Mouse (Mus musculus) spleen, postnatal 14 days (tissue): ENCODE measurements at regions not wholly inside any gene's neighbourhood (a gene's known extent, or its start where the extent isn't known, plus 50 kb on each side); places are given as distances from the start of the nearest gene placed in this dataset.

Experiments used
- DNase-seq, 2 experiments: peaks; one replicate each; pipeline ENCODE4 v3.0.0; 2021 to 2022; ENCODE audit warnings: low spot score in 2 of 2

DNA sequence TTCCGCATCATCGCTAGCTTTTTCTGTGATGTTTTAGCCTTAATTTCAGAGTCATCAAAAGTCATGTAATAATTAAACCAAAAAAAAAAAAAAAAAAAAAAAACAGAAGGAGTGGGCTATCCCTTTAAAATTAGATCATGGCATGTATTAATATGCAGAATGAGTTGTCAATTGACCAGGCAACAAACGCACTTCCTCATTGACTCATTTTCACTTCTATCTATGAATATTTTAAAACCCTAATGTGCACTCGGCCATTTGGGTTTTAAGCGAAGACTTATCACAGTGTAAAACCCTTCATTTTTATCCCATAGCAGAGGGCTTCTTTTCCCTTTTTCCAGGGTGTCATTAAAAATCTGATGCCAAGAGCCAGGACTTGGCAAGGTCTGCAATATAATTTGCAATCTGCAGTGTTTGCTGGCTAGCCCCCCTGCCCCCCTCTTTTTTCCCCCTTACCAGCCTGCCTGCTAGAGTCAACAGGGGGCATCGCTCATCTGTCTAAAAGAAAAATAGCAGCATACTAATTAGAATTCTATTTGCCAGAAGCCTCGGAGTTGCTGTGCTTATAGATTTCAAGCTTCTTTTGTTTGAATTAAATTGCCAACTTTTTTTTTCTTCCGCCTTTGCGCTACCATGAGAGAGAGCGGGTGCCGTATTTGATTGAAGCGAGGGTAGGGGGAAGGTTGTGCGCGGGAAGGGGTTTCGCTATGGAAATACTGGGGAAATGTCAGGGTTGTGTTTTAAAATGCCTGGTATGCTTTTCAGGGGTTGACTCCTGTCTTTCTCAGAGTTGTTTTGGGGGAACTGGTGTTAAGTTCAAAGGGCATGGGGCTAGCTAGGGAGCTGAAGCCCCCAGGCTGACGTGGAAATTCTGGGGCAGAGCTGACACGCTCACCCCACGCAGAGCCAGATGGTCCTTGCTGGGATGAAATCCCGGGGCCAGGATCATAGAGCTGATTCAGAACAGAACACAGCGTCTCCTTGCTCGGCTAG lies 248.3 kb downstream of the Nr2f2 start:
- no peak for DNase-seq

GRCm38 (mm10) chr7:70109013-70109412 lies 257.5 kb downstream of the Nr2f2 start:
- DNase-seq: no peak

DNA sequence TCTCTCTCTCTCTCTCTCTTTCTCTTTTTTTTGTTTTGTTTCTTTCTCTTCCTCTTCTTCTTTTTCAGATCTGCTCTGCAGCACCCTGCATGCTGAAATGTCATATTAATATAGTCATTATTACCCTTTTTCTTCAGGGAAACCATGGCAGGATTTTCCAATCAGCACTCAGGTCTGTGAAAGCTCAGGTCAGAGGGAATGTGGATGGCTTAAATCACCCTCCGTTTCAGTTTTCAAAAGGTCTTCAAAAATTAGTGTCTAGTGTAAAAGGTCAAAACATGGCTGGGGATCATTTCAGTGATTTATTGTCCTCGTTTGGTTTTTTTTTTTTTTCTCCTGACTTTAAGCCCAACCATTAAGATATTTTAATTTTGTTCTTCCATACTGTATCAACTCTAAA lies 261.5 kb downstream of the Nr2f2 start:
- DNase-seq: no peak

GRCm38 (mm10) chr7:70104486-70104885 lies 262.0 kb downstream of the Nr2f2 start:
- no peak for DNase-seq

- DNase-seq: no peak
These were observed 262.9 kb downstream of the Nr2f2 start for GRCm38 (mm10) chr7:70103680-70104079.

GRCm38 (mm10) chr7:70099001-70099400 lies 267.5 kb downstream of the Nr2f2 start:
- no peak for DNase-seq

GRCm38 (mm10) chr7:70093916-70094784 lies 272.4 kb downstream of the Nr2f2 start:
- no peak for DNase-seq

DNA sequence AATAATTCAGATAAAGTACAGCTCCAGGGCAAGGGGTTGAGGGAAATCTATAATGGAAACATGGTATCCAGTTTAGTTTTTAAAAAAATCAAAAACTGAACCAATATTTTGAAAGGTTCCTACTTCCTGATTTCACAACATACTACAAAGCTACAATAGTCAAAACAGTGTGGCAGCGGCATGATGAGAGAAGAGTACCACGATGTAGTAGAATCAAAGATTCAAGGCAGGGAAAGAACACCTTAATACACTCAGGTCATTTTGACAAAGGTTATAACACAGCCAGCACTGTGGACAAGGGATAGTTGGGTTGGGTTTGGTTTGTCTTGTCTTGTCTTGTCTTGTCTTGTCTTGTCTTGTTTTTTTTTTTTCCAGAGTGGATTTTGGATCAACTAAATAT lies 274.4 kb downstream of the Nr2f2 start:
- DNase-seq: no peak

DNA sequence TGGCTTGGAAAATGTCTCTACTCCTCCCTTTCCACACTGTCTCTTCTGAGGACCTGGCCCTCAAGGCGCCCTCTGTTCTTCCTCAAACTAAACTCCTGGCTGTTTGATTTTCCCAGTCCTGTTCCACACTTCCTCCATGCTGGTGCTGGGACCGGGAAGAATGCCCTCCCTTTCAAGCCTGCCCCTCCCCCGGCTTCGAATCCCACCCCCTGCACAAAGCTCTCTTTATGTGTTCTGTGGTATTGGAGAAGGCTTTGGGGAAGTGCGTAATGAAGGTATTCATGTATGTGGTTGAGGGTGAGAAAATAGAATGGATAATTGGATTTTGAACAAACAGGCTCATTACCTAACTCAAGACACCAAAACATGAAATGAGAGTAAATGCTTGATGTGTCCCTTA lies 277.4 kb downstream of the Nr2f2 start:
- DNase-seq: no peak

DNA sequence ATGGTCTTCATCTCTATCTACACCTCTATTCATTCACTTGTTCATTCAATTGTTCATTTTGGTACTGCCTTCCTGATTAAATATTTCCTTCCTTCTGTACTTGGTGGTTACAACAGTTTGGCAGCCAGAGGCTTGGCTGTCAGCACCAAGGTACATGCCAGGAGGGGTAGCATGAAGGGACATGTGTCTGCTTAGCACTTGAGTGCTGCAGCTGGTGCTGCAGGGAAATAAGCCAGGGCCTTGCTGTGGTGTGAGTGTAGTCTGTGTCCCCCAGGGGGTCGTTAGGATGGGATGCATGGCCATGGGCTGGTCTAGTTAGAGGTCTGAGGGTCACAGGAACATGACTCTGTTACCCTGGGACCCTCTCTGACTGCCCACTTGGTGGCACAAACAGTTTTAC lies 296.9 kb downstream of the Nr2f2 start:
- no peak for DNase-seq

- no peak for DNase-seq
These were observed 298.5 kb downstream of the Nr2f2 start for GRCm38 (mm10) chr7:70067828-70068719.

DNA sequence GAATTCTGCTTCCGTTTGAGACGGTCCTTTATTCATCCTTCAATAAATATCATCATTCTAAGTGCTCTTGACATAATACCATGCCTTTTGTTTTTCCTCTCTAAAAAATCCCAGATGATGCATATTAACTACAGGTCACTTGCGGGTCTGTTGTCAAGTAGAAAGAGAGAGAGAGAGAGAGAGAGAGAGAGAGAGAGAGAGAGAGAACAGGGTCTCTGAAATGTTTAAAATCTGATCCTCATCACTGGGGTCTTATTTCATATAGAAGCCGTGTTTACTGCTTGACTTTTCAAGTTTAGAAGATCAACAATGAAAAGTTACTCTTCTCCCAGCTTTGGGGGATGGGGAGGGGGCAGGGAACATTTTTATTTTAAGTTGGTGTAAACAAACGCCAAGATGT lies 299.5 kb downstream of the Nr2f2 start:
- no peak for DNase-seq

DNA sequence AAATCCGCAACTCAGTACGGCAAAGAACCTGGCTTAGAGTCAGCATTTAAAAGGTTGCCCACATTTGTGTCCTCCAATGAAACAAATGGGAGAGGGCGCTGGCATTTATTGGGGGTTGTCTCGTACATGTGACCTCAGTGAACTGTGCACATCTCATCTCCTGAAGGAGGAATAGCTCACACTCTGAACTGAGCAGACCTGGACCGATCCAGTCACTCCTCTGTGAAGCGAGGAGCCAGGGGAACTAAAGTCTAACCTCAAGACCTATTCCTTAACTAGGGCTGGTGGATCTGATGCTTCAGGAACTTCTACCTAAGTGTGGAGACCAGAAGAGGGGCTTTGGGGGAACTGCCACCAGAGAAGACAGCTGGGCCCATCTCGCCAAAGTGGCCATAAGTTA lies 300.1 kb downstream of the Nr2f2 start:
- DNase-seq: no peak

DNA sequence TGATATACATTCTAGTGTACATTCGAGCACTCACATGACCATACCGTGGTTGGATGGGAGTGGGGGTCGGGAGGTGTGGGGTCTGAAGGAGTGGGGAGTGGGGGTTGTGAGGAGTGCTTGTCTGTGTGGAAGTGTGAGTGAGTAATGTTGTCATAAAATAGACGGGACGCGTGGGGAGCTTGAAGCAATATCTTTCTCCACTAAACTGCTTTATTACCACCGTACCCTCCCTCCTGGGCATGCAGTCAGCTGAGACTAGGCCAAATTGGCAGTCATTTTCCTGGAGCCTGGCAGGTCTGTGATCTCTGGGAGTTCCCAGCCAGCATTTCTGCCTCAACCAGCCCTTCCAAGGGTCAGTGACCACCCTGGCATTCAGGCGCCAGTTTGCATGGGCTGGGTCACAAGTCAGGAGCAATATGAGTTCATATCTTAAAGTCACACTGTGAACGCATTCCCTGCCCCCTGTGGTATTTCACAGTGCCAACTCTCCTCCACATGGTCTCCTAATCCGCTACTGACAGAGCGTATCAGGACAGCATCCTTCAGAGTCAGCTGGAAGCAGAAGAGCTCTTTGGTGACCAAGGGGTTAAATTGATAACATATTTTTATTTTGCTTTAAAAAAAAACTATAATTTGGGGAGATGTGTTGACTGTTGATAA lies 300.9 kb downstream of the Nr2f2 start:
- DNase-seq: no peak

DNA sequence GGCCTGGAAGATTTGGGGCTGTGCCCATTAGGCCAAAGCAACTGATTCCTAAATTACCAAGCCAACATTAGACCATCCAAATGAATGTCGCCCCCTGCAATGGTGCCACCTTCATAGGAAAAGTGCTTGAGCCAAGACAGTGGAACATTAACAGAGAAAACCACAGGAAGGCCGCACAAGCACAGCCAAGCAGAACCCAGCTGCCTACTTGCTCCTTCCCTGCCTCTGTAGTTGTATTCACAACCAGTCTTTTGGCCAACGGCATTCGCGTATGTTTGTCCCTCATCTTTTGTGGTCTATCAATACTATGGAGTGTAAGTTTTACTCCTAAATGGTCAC lies 319.2 kb downstream of the Nr2f2 start:
- no peak for DNase-seq

- DNase-seq: no peak
These were observed 319.7 kb downstream of the Nr2f2 start for GRCm38 (mm10) chr7:70046691-70047414.

DNA sequence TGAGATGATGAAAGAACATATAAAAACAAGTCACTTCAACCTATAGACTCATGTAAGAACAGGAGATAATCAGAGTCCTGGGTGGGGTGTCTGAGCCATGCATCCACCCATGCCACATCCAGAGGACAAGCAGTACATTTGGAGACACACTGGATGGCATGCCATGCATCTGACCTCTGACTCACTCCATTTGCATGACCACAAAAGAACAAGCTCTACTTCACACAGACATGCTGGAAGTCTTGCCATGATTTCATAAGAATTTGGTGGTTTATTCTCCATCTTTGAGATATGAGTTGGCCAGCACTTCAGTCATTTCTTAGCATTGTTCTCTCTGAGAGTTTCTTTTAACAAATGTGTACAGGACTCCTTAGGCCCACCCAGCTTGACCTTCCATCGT lies 329.5 kb downstream of the Nr2f2 start:
- DNase-seq: no peak

DNA sequence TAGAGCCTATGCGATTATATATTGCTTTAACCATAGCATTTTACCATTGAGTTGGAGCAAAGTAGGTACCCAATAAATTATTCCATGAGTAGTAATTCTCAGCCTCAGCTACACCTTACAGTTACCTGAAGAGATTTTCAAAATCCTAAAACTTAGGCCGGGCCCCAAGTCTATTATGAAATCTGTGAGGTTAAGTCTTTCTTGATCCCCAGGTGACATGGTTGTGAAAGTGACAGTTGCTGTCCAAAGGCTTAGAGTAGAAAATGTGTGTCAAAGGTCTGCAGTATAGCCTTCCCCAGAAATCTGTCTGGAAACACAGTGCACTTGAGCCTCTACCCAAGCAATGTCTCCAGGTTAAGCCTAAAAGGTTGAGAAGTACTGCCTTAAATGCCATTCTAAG lies 333.7 kb downstream of the Nr2f2 start:
- DNase-seq: no peak

DNA sequence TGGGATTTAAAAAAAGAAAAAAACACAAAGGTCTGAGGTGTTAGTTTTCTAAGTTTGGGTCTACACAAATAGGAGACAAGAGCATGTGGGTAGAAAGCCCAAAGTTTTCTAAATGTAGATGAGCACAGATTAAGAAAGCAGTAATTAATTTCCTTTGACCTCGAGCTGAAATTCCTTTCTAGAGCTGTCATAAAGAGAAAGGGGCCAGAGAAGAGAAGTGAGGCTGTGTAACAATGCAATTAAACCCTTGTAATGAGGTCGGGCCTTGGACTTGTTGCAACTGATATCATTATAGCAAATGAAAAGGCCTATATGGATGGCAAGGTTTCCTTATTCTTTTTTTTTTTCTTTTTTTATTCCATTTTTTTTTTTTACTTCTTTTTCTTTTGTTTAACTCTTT lies 337.2 kb downstream of the Nr2f2 start:
- no peak for DNase-seq

- no peak for DNase-seq
These were observed 341.0 kb downstream of the Nr2f2 start for GRCm38 (mm10) chr7:70025527-70025926.

DNA sequence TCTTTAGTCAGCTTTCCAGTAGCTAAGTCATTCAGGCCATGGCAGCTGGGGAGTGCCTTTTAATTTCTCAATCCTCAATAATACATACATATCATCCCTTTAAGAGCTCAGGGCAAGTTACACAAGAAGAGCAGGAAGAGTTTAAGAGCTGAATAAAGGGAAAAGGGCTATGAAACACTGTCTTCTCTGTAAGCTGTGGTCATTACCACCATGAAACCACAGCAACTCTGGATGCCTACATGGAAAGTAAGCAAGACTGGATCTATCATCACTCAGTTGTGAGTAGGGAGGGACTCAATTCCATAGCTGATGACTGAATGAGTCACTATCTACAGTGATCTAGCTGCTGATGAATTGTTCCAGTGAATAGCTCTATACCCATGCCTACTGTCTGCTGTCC lies 349.9 kb downstream of the Nr2f2 start:
- no peak for DNase-seq
